Mouse (Mus musculus): ENCODE results near the gene Naif1. TPM values are rescaled to one million over a fixed set of nuclear protein-coding genes. Genes with fewer than 3 reads are reported as not detected.
"Not testable (repeated sequence)": the region's sequence is repeated elsewhere in the genome, so short reads cannot be mapped to it uniquely, and the experiment has no call there.

Gene Naif1
- total RNA-seq, 2 experiments from 2014 or later, result 2.4 to 3.1 TPM

- intact Hi-C loops (cut with DNase I; ENCODE audit: low total_unique reads); DNase-seq: not testable (repeated sequence)
Measured at GRCm38 (mm10) chr2:32490730-32491129, 40.5 kb downstream of the Naif1 start.

- no peak for DNase-seq
- intact Hi-C loops (cut with DNase I; ENCODE audit: low total_unique reads), result no loop called here
Measured at GRCm38 (mm10) chr2:32492661-32493060, 42.4 kb downstream of the Naif1 start.

GRCm38 (mm10) chr2:32493301-32493701 lies 43.0 kb downstream of the Naif1 start:
- intact Hi-C loops (cut with DNase I; ENCODE audit: low total_unique reads), result no loop called here
- no peak for DNase-seq

- intact Hi-C loops (cut with DNase I; ENCODE audit: low total_unique reads), result no loop called here
- no peak for DNase-seq
Measured at GRCm38 (mm10) chr2:32494522-32494921, 44.3 kb downstream of the Naif1 start.

GRCm38 (mm10) chr2:32495185-32495726 lies 45.0 kb downstream of the Naif1 start:
- intact Hi-C loops (cut with DNase I; ENCODE audit: low total_unique reads), result no loop called here
- DNase-seq, result no peak

- no peak for DNase-seq
- intact Hi-C loops (cut with DNase I; ENCODE audit: low total_unique reads), result no loop called here
Measured at GRCm38 (mm10) chr2:32496190-32496589, 45.9 kb downstream of the Naif1 start.

- no peak for DNase-seq
- intact Hi-C loops (cut with DNase I; ENCODE audit: low total_unique reads), result no loop called here
Measured at GRCm38 (mm10) chr2:32499365-32499764, 49.1 kb downstream of the Naif1 start.

- DNase-seq, result no peak
- intact Hi-C loops (cut with DNase I; ENCODE audit: low total_unique reads), result no loop called here
Measured at GRCm38 (mm10) chr2:32500461-32500860, 50.2 kb downstream of the Naif1 start.

GRCm38 (mm10) chr2:32501754-32502324 lies 51.6 kb downstream of the Naif1 start:
- intact Hi-C loops (cut with DNase I; ENCODE audit: low total_unique reads), result no loop called here
- DNase-seq, result no peak

- intact Hi-C loops (cut with DNase I; ENCODE audit: low total_unique reads), result no loop called here
- no peak for DNase-seq
Measured at GRCm38 (mm10) chr2:32502843-32503242, 52.6 kb downstream of the Naif1 start.

GRCm38 (mm10) chr2:32503588-32503987 lies 53.3 kb downstream of the Naif1 start:
- DNase-seq, result no peak
- intact Hi-C loops (cut with DNase I; ENCODE audit: low total_unique reads), result no loop called here

- no peak for DNase-seq
- intact Hi-C loops (cut with DNase I; ENCODE audit: low total_unique reads), result loop anchor here (5.0 kb wide), 1 partner anchor 42 kb away; no protein-coding TSS in a partner anchor
Measured at GRCm38 (mm10) chr2:32505536-32505935, 55.3 kb downstream of the Naif1 start.

Other genes starting within 250 kb of the Naif1 start
- gene Pomt1, start 213.9 kb upstream of the Naif1 start, total RNA-seq (2021), result 10 to 100 TPM; 14.4 to 17.3 TPM
- 10 to 100 TPM; 14.7 to 15.2 TPM for gene Uck1, start 190.3 kb upstream of the Naif1 start, total RNA-seq (2021)
- 10 to 100 TPM; 58.4 to 62.1 TPM for gene Golga2, start 163.1 kb upstream of the Naif1 start, total RNA-seq (2021)
- 100 to 1,000 TPM; 117 to 120 TPM for gene Swi5, start 162.4 kb upstream of the Naif1 start, total RNA-seq (2021)
- 10 to 100 TPM; 29.3 to 30.0 TPM for gene Ciz1, start 98.1 kb upstream of the Naif1 start, total RNA-seq (2021)
- 10 to 100 TPM in 1 of 2 experiments, 1 to 10 TPM in 1; 9.8 to 13.5 TPM for gene Dnm1, start 97.1 kb upstream of the Naif1 start, total RNA-seq (2021)
- 10 to 100 TPM; 44.1 to 49.3 TPM for gene 1110008P14Rik, start 68.5 kb upstream of the Naif1 start, total RNA-seq (2021)
- gene Lcn2, start 62.2 kb upstream of the Naif1 start, total RNA-seq (2021), result 1 to 10 TPM; 2.6 to 4.7 TPM
- gene Ptges2, start 54.6 kb upstream of the Naif1 start, total RNA-seq (2021), result 10 to 100 TPM; 41.3 to 43.2 TPM
- 10 to 100 TPM; 18.1 to 47.8 TPM for gene Slc25a25, start 988 bp downstream of the Naif1 start, total RNA-seq (2021)
- gene Fam102a, start 84.9 kb downstream of the Naif1 start, total RNA-seq (2021), result 1 to 10 TPM; 3.5 to 4.2 TPM
- 10 to 100 TPM; 17.6 to 17.8 TPM for gene Dpm2, start 120.4 kb downstream of the Naif1 start, total RNA-seq (2021)
- not detected for gene Pip5kl1, start 124.3 kb downstream of the Naif1 start, total RNA-seq (2021)
- not detected for gene 9430097D07Rik, start 125.2 kb downstream of the Naif1 start, total RNA-seq (2021)
- gene St6galnac4, start 136.6 kb downstream of the Naif1 start, total RNA-seq (2021), result 10 to 100 TPM; 25.6 to 26.3 TPM
- 10 to 100 TPM; 42.7 to 51.0 TPM for gene St6galnac6, start 149.3 kb downstream of the Naif1 start, total RNA-seq (2021)
- gene Ak1, start 171.3 kb downstream of the Naif1 start, total RNA-seq (2021), result 1,000 to 10,000 TPM; 1,800 to 1,917 TPM
- gene Eng, start 196.1 kb downstream of the Naif1 start, total RNA-seq (2021), result 10 to 100 TPM; 46.8 to 49.3 TPM